Mouse (Mus musculus) neutrophil, adult 59 days (primary cell): ENCODE data around the gene Kcns1. TPM values are rescaled to one million over a fixed set of nuclear protein-coding genes. Genes with fewer than 3 reads are reported as not detected.

Experiments
- total RNA-seq, 2 experiments: library from RNA; stranded (reverse); gene quantifications; 1 replicate in 1 of 2; 2 replicates in 1 of 2; pipeline ENCODE4 v1.2.4; 2023

Gene Kcns1
- not detected for total RNA-seq

GRCm38 (mm10) chr2:164170902-164171301, at the start of gene Kcns1:
Kcns1 (minus strand) TSS chr2:164171113.

GRCm38 (mm10) chr2:164199626-164200327, 28.9 kb upstream of the Kcns1 start, which contains the start of gene Wfdc15a:
Wfdc15a (minus strand) TSS chr2:164200130.

GRCm38 (mm10) chr2:164190576-164190975, 19.7 kb upstream of the Kcns1 start, which contains the start of gene Wfdc12:
Wfdc12 (minus strand) TSS chr2:164190608.

GRCm38 (mm10) chr2:164182692-164183255, 11.9 kb upstream of the Kcns1 start, which contains the start of gene Wfdc5:
Wfdc5 (minus strand) TSS chr2:164182742.

Other genes starting within 250 kb of the Kcns1 start
- 100 to 1,000 TPM; 147 to 164 TPM for gene Ywhab, start 176.2 kb downstream of the Kcns1 start, total RNA-seq
- gene Pabpc1l, start 145.7 kb downstream of the Kcns1 start, total RNA-seq: 10 to 100 TPM; 12.4 to 13.0 TPM
- 100 to 1,000 TPM; 159 to 163 TPM for gene Stk4, start 100.8 kb downstream of the Kcns1 start, total RNA-seq
- 10 to 100 TPM; 40.3 to 49.7 TPM for gene Tomm34, start 99.9 kb downstream of the Kcns1 start, total RNA-seq
- not detected for gene Wfdc5, start 11.6 kb upstream of the Kcns1 start, total RNA-seq
- not detected for gene Wfdc12, start 19.5 kb upstream of the Kcns1 start, total RNA-seq
- not detected for gene Wfdc15a, start 29.0 kb upstream of the Kcns1 start, total RNA-seq
- gene Wfdc15b, start 50.5 kb upstream of the Kcns1 start, total RNA-seq: not detected
- gene Svs2, start 67.4 kb upstream of the Kcns1 start, total RNA-seq: not detected
- not detected for gene Svs3b, start 85.5 kb upstream of the Kcns1 start, total RNA-seq
- gene Svs4, start 107.3 kb upstream of the Kcns1 start, total RNA-seq: not detected
- not detected for gene Svs3a, start 118.2 kb upstream of the Kcns1 start, total RNA-seq
- not detected for gene Svs6, start 145.6 kb upstream of the Kcns1 start, total RNA-seq
- gene Svs5, start 161.6 kb upstream of the Kcns1 start, total RNA-seq: not detected
- gene Slpi, start 218.0 kb upstream of the Kcns1 start, total RNA-seq: 100 to 1,000 TPM; 591 to 696 TPM
- not detected for gene Rbpjl, start 232.0 kb upstream of the Kcns1 start, total RNA-seq
- gene Matn4, start 234.0 kb upstream of the Kcns1 start, total RNA-seq: not detected